Mouse (Mus musculus) hindbrain, embryonic 14.5 days (tissue): Measurements from ENCODE around the gene Dusp3. TPM values are rescaled to one million over a fixed set of nuclear protein-coding genes. Genes with fewer than 3 reads are reported as not detected.

Experiments
- ATAC-seq: fragments of 200-750 bp; cut with Nextera tagmentation; 2 replicates; pipeline ENCODE4 v1.8.0; 2017; ENCODE audit warnings: moderate number of reproducible peaks, mild to moderate bottlenecking, moderate TSS enrichment, moderate library complexity; ENCODE audit not compliant: low FRiP score
- DNase-seq: peaks from one replicate; pipeline ENCODE4 v3.0.0-alpha.2; 2015; ENCODE audit warnings: low spot score
- H3K27ac ChIP-seq: fragments of 300-500 bp; sonication (generic); 2 replicates; pipeline ENCODE4 v1.5.1; 2014; ENCODE audit warnings: mild to moderate bottlenecking, moderate library complexity
- H3K27me3 ChIP-seq: fragments of 300-500 bp; sonication (generic); 2 replicates; pipeline ENCODE4 v1.6.1; 2014; ENCODE audit warnings: mild to moderate bottlenecking, low read length, mixed read lengths; ENCODE audit not compliant: control insufficient read depth, insufficient read depth
- H3K36me3 ChIP-seq: fragments of 300-500 bp; sonication (generic); replicated peaks from 2 replicates; pipeline ENCODE4 v1.6.1; 2014; ENCODE audit not compliant: control insufficient read depth, insufficient read depth
- H3K4me1 ChIP-seq: fragments of 300-500 bp; sonication (generic); replicated peaks from 2 replicates; pipeline ENCODE4 v1.6.1; 2014; ENCODE audit warnings: antibody characterized with exemption, low read length, mixed read lengths; ENCODE audit not compliant: control insufficient read depth, insufficient read depth
- H3K4me2 ChIP-seq: fragments of 300-500 bp; sonication (generic); replicated peaks from 2 replicates; pipeline ENCODE4 v1.6.1; 2014; ENCODE audit warnings: mild to moderate bottlenecking, moderate library complexity
- H3K4me3 ChIP-seq: fragments of 300-500 bp; sonication (generic); replicated peaks from 2 replicates; pipeline ENCODE4 v1.5.1; 2014; ENCODE audit warnings: mild to moderate bottlenecking, low read length
- H3K9ac ChIP-seq: fragments of 300-500 bp; sonication (generic); 2 replicates; pipeline ENCODE4 v1.6.1; 2014
- H3K9me3 ChIP-seq: fragments of 300-500 bp; sonication (generic); 2 replicates; pipeline ENCODE4 v1.6.1; 2016; ENCODE audit warnings: low read length; ENCODE audit not compliant: control insufficient read depth
- WGBS: fragments of 180-500 bp; shearing (Covaris S2); extraction: QIAGEN DNeasy Blood & Tissue Kit; methylation state at CpG from one replicate; pipeline ENCODE4 v1.1.7; 2014; 5-methylcytosine and 5-hydroxymethylcytosine counted together
- polyA plus RNA-seq: library from polyadenylated mRNA; unstranded; fragments of >200 nt; fragmentation: Nextera tagmentation; extraction: Ambion mirVana; gene quantifications from 2 replicates; pipeline ENCODE4 v1.2.1, GENCODE M21; 2014

Gene Dusp3
- polyA plus RNA-seq, 1 experiment from 2014 or later: 24.0 TPM

DNA sequence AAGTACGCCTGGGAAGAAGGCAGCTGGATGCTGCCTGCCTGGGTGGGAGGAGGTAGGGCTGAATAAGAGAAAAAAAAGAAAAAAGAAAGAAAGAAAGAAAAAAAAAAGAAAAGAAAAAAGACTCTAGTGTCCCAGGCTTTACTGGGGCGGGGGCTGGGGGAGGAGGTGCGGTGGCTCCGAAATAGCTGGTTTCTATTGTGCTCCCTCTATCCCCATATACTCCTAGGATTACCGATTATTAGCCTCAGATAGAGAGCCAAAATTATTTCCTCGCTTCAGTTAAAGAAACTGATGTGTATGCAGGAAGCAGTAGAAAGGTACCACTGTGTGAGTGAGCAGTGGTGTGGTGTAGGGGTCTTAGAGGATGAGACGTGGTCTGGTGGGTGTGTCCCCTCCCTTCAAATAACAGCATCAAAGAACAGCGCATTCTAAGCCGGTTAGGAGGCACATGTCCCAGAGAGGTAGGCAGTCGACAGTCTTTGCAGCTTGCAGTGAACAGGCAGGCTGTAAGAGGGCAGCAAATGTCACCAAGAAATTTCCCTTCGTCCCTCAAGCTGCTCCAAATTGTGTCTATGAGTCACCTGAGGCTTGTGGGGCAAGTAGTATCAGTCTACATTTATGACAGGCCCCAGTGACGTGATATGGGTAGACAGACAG lies 40.7 kb upstream of the Dusp3 start:
- no peaks in the 10 kb centered on the region for H3K27me3 ChIP-seq
- H3K9ac ChIP-seq: peak overlapping the region; percentile 85
- peak overlapping the region; percentile 85 for H3K27ac ChIP-seq
- peak overlapping the region; percentile 79 for H3K4me3 ChIP-seq
- 5% methylated on average over 12 of the region's 12 CpGs for WGBS
- 0 out of 2 replicates have a peak, but pooled peaks have one; percentile 7 for ATAC-seq
- peaks cover 6% of the 10 kb centered on the region for H3K36me3 ChIP-seq
- peak; percentile 42 for DNase-seq
- H3K4me1 ChIP-seq: peaks cover 32% of the 10 kb centered on the region
- H3K9me3 ChIP-seq: no peaks in the 10 kb centered on the region
- H3K4me2 ChIP-seq: peak overlapping the region; percentile 75

DNA sequence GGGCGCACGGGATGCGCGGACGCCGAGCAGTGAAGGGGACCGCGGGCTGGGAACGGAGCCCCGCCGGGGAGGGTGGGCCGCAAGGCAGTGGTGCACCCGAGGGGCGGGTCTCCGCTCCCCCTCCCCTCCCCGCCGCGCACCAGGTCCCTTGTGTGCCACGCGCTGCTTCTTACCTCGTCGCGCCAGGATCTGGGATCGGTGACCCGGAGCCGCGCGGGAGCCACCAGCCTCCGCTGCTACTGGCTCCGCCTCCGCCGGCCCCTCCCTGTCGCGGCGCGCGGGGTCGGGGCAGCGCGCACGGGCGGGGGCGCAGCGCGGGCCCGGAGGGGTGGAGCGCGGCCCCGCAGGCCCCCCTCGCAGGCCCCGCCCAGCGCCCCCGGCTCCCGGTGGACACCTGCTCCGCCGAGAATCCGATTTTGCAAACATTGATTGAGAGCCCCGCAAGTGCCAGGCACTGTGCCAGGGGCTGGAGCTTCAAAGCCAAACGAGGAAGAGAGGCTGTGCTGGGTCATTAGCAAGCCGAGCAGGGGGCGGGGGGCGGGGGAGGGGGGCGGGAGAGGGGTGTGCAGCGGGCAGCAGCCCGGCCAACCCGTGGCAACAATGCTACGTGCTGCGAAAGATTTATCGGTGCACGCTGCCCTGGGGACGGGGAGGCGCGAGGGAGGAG lies 40.0 kb upstream of the Dusp3 start:
- Histone ChIP-seq H3K4me3 (peak overlapping the region; percentile 79), H3K27me3 (no peaks in the 10 kb centered on the region), H3K36me3 (peaks cover 9% of the 10 kb centered on the region), H3K9ac (peak overlapping the region; percentile 85), H3K4me1 (peaks cover 32% of the 10 kb centered on the region), H3K4me2 (peak overlapping the region; percentile 75), H3K27ac (peak overlapping the region; percentile 85), H3K9me3 (no peaks in the 10 kb centered on the region)
- DNase-seq (peak; percentile 82), ATAC-seq (peak; percentile 92)
- 2% methylated on average over 45 of the region's 73 CpGs for WGBS

DNA sequence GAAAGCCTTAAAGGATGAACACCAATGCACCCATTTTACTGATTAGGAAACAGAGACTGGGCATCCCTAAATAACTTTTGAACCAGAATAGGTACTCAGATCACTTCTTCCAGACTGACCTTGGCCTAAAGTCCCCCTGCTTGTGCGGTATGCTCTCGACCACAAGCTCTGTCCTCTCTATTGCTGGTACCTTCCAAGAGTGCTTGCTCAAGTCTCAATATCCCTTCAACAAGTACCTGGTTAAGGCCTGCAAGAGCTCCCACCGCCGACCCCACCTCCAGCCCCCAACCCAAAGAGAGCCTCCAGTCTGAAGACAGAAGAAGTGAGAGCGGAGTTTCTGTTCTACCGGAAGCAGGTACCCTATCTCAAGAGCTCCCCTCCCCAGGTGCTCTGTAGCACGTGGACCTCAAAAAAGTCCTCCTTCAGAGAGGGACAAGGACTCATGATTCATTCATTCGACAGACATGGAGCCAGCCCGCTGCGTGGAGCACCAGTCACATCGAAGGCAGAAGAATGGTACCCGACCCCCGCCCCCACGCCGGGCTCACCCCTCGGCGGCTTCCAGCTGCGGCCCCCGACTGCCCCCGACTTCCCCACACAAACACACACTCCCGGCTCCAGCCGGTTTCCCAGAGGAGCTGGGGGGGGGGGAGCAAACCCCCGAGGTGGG lies 39.3 kb upstream of the Dusp3 start:
- 3% methylated on average over 22 of the region's 23 CpGs for WGBS
- no peak; the same call in 1 of the 2 replicates for ATAC-seq
- Histone ChIP-seq H3K4me3 (peak overlapping the region; percentile 79), H3K36me3 (peaks cover 14% of the 10 kb centered on the region), H3K27ac (peak overlapping the region; percentile 85), H3K9ac (peak overlapping the region; percentile 85), H3K4me2 (peak overlapping the region; percentile 75), H3K4me1 (peaks cover 32% of the 10 kb centered on the region), H3K9me3 (no peaks in the 10 kb centered on the region), H3K27me3 (no peaks in the 10 kb centered on the region)
- no peak for DNase-seq

DNA sequence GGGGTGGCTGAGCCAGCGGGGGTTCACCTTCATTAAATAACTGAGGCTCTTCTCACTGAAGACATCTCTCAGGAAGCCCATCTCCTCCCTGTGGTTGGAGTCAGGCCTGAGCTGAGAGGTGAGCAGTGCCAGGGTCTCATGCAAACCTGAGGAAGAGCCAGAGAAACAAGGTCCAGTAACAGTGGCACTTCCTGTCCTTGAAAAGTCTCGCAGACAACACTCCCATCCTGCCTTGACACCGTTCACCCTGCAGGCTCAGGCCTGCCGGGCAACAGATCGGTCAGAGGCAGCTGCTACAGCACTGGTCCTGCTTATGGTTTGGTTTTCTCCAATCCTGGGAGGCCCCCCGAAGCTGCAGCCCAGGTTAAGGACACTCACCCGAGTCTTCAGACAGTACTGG lies 38.5 kb upstream of the Dusp3 start:
- Histone ChIP-seq H3K36me3 (peaks cover 14% of the 10 kb centered on the region), H3K27ac (no peak overlapping the region), H3K9ac (peak overlapping the region; percentile 17; the same call in 1 of the 2 replicates), H3K4me2 (peak overlapping the region; percentile 75), H3K27me3 (no peaks in the 10 kb centered on the region), H3K4me3 (peak overlapping the region; percentile 79; the same call in 1 of the 2 replicates), H3K9me3 (no peaks in the 10 kb centered on the region), H3K4me1 (peaks cover 32% of the 10 kb centered on the region)
- DNase-seq (no peak), ATAC-seq (no peak)
- WGBS: 34% methylated on average over 7 of the region's 7 CpGs

DNA sequence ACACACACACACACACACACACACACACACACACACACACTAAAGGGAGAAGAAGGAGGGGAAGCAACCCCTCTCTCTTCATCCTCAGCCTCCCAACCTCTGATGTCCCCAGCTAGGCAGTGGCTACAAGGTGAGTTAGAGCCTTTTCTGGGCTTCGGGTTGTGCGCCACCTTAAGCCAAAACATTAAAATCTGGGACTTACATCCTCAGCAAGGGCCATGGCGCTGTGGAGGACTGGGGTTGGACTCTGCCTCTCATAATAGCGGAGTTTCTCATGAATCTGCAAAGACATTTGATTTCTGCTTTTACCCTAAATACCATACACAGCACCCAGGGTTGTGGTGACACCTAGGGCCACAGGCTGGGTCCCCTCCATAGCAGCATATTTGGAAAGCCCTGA lies 38.1 kb upstream of the Dusp3 start:
- H3K4me2 ChIP-seq: peak overlapping the region; percentile 75
- 86% methylated on average over 4 of the region's 4 CpGs for WGBS
- peaks cover 14% of the 10 kb centered on the region for H3K36me3 ChIP-seq
- ATAC-seq (no peak), DNase-seq (no peak)
- H3K9me3 ChIP-seq: no peaks in the 10 kb centered on the region
- no peaks in the 10 kb centered on the region for H3K27me3 ChIP-seq
- no peak overlapping the region for H3K4me3 ChIP-seq
- H3K27ac ChIP-seq: no peak overlapping the region
- peak overlapping the region; percentile 17; the same call in 1 of the 2 replicates for H3K9ac ChIP-seq
- H3K4me1 ChIP-seq: peaks cover 32% of the 10 kb centered on the region

DNA sequence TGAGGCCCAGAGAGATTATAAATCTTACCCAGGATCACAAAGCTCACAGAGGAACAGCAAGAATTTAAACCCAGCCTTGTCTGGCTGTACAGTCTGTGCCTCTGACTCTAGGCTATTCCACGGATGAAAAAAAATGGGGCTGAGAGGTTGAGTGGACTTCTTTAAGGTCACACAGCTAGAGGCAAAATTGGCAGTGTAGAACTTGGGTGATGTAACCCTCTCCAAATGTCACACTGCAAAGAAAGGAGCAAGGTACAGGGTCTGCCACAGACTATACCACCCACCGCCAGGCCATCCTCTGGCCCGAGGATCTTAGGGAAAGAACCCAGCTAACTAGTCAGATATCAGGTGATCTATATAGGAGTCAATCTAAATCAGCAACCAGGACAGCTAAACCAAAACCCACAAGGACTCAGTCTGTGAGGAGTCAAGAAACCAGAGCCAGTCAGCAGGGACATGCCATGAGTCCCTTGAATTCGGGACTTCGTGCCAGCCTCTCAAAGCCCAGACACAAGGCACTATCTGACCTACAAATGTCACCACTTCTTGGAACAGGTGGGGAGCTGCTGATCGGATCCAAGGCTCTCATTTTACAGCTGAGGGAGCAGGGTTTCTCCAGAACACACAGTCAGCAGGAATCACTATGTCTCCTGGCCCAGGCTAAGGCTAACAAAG lies 37.4 kb upstream of the Dusp3 start:
- H3K4me3 ChIP-seq: no peak overlapping the region
- peaks cover 14% of the 10 kb centered on the region for H3K36me3 ChIP-seq
- H3K4me1 ChIP-seq: peaks cover 32% of the 10 kb centered on the region
- H3K27me3 ChIP-seq: no peaks in the 10 kb centered on the region
- H3K27ac ChIP-seq: no peak overlapping the region
- DNase-seq (no peak), ATAC-seq (no peak)
- 84% methylated on average over 6 of the region's 6 CpGs for WGBS
- no peaks in the 10 kb centered on the region for H3K9me3 ChIP-seq
- peak overlapping the region; percentile 75; the same call in 1 of the 2 replicates for H3K4me2 ChIP-seq
- H3K9ac ChIP-seq: no peak overlapping the region

DNA sequence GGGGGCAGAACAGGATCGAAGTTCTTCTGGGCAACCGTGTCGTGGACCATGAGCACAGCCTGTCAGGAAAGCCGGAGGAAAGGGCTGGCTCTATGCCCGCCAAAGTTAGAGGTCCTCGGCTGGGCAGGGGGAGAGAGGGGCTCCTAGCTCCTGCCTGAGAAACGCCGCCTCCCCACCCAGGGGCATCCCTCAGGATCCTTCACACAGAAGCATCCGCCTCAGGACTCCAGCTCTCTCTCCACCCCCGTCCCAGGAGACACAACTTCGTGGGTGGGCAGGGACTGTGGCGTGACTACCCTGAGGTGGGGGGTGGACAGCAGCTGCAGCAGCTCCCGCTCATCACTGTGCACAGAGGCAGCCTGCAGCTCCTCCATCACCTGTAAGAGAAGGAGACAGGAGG lies 36.6 kb upstream of the Dusp3 start:
- no peak overlapping the region for H3K9ac ChIP-seq
- no peak overlapping the region for H3K27ac ChIP-seq
- ATAC-seq (no peak), DNase-seq (no peak)
- no peaks in the 10 kb centered on the region for H3K9me3 ChIP-seq
- H3K27me3 ChIP-seq: no peaks in the 10 kb centered on the region
- peaks cover 32% of the 10 kb centered on the region for H3K4me1 ChIP-seq
- peaks cover 16% of the 10 kb centered on the region for H3K36me3 ChIP-seq
- no peak overlapping the region for H3K4me2 ChIP-seq
- 71% methylated on average over 13 of the region's 13 CpGs for WGBS
- H3K4me3 ChIP-seq: no peak overlapping the region

DNA sequence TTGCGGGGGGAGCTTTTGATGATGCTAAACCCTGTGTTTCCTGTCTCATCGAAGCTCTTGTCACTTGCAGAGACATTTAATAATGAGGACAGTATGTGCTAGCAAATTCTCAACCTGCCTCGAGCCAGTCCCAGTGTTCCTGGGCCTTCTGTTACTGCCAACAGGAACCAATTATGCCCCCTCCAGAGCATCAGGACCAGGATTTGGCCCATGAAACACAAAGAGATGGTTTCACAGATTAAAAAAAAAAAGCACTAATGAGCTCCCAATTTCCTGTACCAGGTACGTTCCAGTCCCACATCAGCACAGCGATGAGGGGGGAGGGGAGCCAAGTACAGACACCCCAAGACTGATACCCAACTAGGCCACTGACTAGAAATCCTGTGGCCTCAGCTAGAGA lies 34.4 kb upstream of the Dusp3 start:
- no peaks in the 10 kb centered on the region for H3K27me3 ChIP-seq
- H3K4me2 ChIP-seq: no peak overlapping the region
- WGBS: 80% methylated on average over 5 of the region's 5 CpGs
- H3K4me1 ChIP-seq: peaks cover 18% of the 10 kb centered on the region
- no peak overlapping the region for H3K9ac ChIP-seq
- no peak for ATAC-seq
- H3K36me3 ChIP-seq: peaks cover 36% of the 10 kb centered on the region
- no peak overlapping the region for H3K4me3 ChIP-seq
- no peaks in the 10 kb centered on the region for H3K9me3 ChIP-seq
- H3K27ac ChIP-seq: no peak overlapping the region
- no peak for DNase-seq

DNA sequence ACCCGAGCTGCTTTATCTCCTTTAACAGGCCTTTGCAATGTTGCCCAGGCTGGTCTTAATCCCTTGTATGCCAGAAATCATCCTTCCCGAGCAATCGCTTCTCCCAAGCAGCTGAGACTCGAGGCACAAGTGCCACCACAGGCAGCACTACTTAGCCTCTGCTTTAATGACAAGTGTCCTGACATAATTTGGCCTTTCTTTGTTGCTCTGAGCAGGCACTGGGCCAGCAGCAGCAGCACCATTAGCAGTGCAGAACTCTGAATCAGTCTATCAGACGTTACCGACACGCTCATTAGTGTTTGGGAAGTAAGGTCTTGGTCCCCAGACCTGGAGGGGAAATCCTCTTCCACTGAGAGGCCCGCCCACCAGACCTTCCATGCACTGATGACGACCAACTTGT lies 32.9 kb upstream of the Dusp3 start:
- H3K4me2 ChIP-seq: no peak overlapping the region
- H3K27ac ChIP-seq: no peak overlapping the region
- H3K36me3 ChIP-seq: peaks cover 37% of the 10 kb centered on the region
- 71% methylated on average over 9 of the region's 9 CpGs for WGBS
- peaks cover 3% of the 10 kb centered on the region; the same call in 1 of the 2 replicates for H3K4me1 ChIP-seq
- no peak overlapping the region for H3K4me3 ChIP-seq
- DNase-seq (no peak), ATAC-seq (no peak)
- H3K9ac ChIP-seq: no peak overlapping the region
- no peaks in the 10 kb centered on the region for H3K27me3 ChIP-seq
- no peaks in the 10 kb centered on the region for H3K9me3 ChIP-seq
